Mouse (Mus musculus) forebrain, postnatal 0 days (tissue): ENCODE measurements around the gene Gapdhs. TPM values are rescaled to one million over a fixed set of nuclear protein-coding genes. Genes with fewer than 3 reads are reported as not detected.
A peak's percentile ranks its signal among the peaks of the same experiment; 100 is the strongest.
"Not testable (repeated sequence)": the region's sequence is repeated elsewhere in the genome, so short reads cannot be mapped to it uniquely, and the experiment has no call there.

Experiments
- ATAC-seq: fragments of 200-750 bp; cut with Nextera tagmentation; 2 replicates; pipeline ENCODE4 v1.8.0; 2017; ENCODE audit warnings: mild to moderate bottlenecking, moderate library complexity
- DNase-seq: peaks from one replicate; pipeline ENCODE4 v3.0.0-alpha.2; 2015
- H3K27ac ChIP-seq: fragments of 300-500 bp; sonication (generic); 2 replicates; pipeline ENCODE4 v1.5.1; 2014; ENCODE audit warnings: low read depth, mild to moderate bottlenecking, antibody characterized with exemption, low read length, moderate library complexity, mixed read lengths
- H3K27me3 ChIP-seq: fragments of 300-500 bp; sonication (generic); 2 replicates; pipeline ENCODE4 v1.6.1; 2014; ENCODE audit warnings: mild to moderate bottlenecking, low read length, mixed read lengths; ENCODE audit not compliant: insufficient read depth
- H3K36me3 ChIP-seq: fragments of 300-500 bp; sonication (generic); 2 replicates; pipeline ENCODE4 v1.6.1; 2014; ENCODE audit warnings: mild to moderate bottlenecking, moderate library complexity; ENCODE audit not compliant: insufficient read depth
- H3K4me1 ChIP-seq: fragments of 300-500 bp; sonication (generic); 2 replicates; pipeline ENCODE4 v1.6.1; 2014; ENCODE audit warnings: antibody characterized with exemption; ENCODE audit not compliant: insufficient read depth
- H3K4me2 ChIP-seq: fragments of 300-500 bp; sonication (generic); 2 replicates; pipeline ENCODE4 v1.6.1; 2014; ENCODE audit warnings: low read depth, mild to moderate bottlenecking, moderate library complexity
- H3K4me3 ChIP-seq: fragments of 300-500 bp; sonication (generic); 2 replicates; pipeline ENCODE4 v1.5.1; 2014; ENCODE audit warnings: low read depth, low read length, mixed read lengths
- H3K9ac ChIP-seq: fragments of 300-500 bp; sonication (generic); 2 replicates; pipeline ENCODE4 v1.6.1; 2014; ENCODE audit warnings: mild to moderate bottlenecking
- H3K9me3 ChIP-seq: fragments of 300-500 bp; sonication (generic); 2 replicates; pipeline ENCODE4 v1.6.1; 2016; ENCODE audit warnings: low read length
- CTCF ChIP-seq: sonication (generic); IDR thresholded peaks from 2 replicates; pipeline ENCODE4 v1.5.1; 2016; ENCODE audit warnings: antibody characterized with exemption, control low read depth, low read depth
- WGBS: fragments of 180-500 bp; shearing (Covaris S2); extraction: QIAGEN DNeasy Blood & Tissue Kit; methylation state at CpG from one replicate; pipeline ENCODE4 v1.1.7; 2014; 5-methylcytosine and 5-hydroxymethylcytosine counted together
- polyA plus RNA-seq: library from polyadenylated mRNA; unstranded; fragments of >200 nt; fragmentation: Nextera tagmentation; extraction: Ambion mirVana; gene quantifications from 2 replicates; pipeline ENCODE4 v1.2.1, GENCODE M21; 2015
- total RNA-seq: library from RNA; depleted of rRNA; stranded (reverse); fragments of >200 nt; gene quantifications from 2 replicates; pipeline ENCODE4 v1.2.3, GENCODE M21; 2014; rRNA removed

The Gapdhs gene
- not detected in 2 replicates for total RNA-seq
- 0.15 and 0.65 TPM in 2 replicates for polyA plus RNA-seq

DNA sequence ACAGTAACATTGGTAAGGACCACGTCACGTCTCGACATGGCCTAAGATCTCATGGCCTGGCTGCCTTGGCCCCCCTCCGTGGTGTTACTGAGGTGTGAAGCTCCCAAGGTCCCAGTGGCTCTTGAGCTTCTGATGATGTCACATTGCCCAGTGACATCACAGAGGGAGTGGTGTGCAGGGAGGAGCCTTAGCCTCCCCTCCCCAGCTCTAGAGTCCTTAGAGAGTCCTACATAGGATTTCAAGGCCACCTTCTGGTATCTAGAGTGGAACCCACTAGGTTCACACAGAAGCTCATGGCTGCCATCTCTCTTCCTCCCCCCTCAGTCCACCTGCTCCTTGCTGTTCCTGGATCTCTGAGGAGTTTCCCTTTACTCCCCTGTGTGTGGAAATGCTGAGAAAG, at the start of gene Gapdhs:
Gene Gapdhs, minus strand, starts transcription at position 65 of the 400 bp plus-strand sequence.
- not testable (repeated sequence) for H3K27me3 ChIP-seq, ATAC-seq, H3K4me3 ChIP-seq, H3K9ac ChIP-seq, DNase-seq, H3K36me3 ChIP-seq, H3K9me3 ChIP-seq, H3K4me2 ChIP-seq, H3K4me1 ChIP-seq, H3K27ac ChIP-seq
- WGBS = no CpG with 5 or more reads among the region's 4 CpGs

DNA sequence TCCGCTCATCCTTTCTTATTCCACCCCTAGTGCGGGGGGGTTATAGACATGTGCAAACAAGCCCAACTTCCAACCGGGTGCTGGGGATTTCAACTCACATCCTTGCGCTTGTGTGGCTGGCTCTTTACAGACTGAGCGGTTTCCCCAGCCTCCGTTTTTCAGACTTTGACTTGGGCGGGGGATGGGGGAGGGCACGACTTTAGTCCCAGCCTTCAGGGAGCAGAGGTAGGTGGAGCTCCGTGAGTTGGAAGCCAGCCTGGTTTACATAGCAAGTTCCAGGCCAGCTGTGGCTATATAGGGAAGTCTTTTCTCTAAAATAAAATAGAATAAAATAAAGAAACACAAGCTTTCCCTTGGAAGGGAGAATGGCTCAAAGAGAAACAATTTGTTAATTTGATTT, 48.4 kb upstream of the Gapdhs start:
- Histone ChIP-seq H3K4me3 (no peak overlapping the region), H3K27me3 (no peaks in the 10 kb centered on the region), H3K9me3 (no peaks in the 10 kb centered on the region), H3K4me1 (no peaks in the 10 kb centered on the region), H3K4me2 (no peak overlapping the region), H3K9ac (no peak overlapping the region), H3K27ac (no peak overlapping the region), H3K36me3 (no peaks in the 10 kb centered on the region)
- TF ChIP-seq CTCF = no peak
- ATAC-seq (no peak), DNase-seq (no peak)
- WGBS = 30% methylated on average over 9 of the region's 9 CpGs

DNA sequence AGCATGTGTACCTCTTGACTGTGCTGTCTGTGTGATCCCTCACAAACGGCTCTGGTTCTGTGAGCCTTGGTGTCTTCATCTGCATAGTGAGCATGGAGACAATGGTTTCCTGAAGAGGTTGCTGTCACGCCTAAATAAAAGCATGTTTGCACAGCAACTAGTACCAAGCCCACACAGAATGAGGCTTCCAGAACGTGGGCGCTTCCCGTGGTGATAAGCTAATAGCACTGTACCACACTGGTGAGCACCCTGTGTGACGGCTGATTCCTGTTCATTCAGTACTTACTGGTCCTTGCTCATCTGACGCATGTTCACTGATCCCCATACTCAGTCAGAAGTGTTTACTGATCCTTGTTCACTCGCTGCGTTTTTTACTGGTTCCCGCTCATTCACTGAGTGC, 46.7 kb upstream of the Gapdhs start:
- Histone ChIP-seq H3K9me3 (no peaks in the 10 kb centered on the region), H3K27ac (no peak overlapping the region), H3K4me1 (no peaks in the 10 kb centered on the region), H3K4me2 (no peak overlapping the region), H3K9ac (no peak overlapping the region), H3K4me3 (no peak overlapping the region), H3K27me3 (no peaks in the 10 kb centered on the region), H3K36me3 (no peaks in the 10 kb centered on the region)
- TF ChIP-seq CTCF = no peak
- WGBS = 82% methylated on average over 10 of the region's 10 CpGs
- no peak for ATAC-seq
- no peak for DNase-seq

DNA sequence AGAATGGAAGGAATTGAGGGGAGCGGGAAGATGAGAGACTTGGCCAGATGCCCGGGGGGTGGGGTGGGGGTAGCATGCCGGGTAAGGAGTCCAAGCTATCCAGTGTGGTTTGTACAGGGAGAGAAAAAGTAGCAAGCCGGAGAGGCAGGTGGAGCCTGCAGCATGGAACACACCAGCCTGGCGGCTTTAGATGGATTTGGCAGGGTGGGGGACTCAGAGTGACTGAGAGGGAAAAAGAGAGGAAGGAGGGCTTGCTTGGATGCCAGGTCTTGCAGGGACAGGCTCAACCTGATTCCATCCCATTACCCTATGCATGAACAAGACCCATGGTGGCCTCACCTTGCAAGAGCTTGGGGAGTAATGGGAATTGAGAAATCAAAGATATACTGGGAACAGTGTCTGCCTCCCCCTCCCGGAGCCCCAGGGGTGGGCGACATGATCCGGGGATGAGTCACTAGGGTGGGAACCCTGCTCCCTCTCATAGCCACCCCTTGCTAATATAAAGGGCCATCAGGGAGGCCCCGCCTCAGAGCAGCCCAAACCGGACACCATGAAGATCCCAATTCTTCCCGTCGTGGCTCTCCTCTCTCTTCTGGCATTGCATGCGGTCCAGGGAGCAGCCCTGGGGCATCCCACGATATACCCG, 44.0 kb upstream of the Gapdhs start, which contains the start of gene Krtdap:
Gene Krtdap, plus strand, starts transcription at position 520 of the 646 bp plus-strand sequence.
- 36% methylated on average over 15 of the region's 15 CpGs for WGBS
- no peak for ATAC-seq
- Histone ChIP-seq H3K9ac (no peak within 1 kb of the TSS), H3K4me2 (no peak within 1 kb of the TSS), H3K27me3 (no peaks in the 10 kb centered on the region), H3K27ac (no peak within 1 kb of the TSS), H3K4me1 (no peaks in the 10 kb centered on the region), H3K4me3 (no peak within 1 kb of the TSS), H3K9me3 (no peaks in the 10 kb centered on the region), H3K36me3 (no peaks in the 10 kb centered on the region)
- DNase-seq = no peak
- no peak for TF ChIP-seq CTCF

DNA sequence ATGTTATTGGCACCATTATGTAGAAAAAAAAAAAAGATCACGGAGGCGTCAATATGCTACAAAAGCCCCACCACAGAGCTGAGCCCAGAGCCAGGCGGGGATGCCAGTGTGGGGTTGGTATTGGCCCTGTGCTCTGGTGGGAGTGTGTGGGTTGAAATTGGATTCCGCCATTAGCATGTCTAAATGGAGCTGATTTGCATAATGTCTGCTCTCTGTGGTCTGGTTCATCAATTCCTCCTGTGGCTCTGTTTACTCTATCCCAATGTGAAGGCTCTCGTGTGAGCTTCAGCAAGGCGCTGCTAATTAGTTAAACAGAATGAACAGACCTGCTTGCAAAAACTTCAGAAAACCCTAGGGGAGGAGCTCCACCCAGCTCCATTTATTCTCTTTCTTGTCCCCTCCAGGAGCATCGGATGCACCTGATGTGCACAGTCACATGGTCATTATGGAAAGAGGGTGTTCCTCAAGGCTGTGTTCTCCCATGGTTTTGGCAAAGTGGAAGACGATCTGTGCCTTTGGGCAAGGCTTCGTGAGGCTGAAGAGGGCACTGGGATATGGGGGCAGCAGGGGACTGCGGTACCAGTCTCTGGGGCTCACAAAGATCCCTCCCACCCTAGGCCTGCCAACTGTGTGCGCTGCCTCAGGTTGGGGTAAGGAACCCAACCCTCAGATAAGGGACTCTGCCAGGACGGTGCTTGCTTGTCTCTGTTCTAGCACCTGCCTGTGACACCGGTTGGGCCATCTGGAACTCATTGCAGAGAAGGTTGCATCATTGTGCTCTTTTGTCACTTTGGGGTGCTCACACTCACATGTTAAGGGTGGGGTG, 42.5 kb upstream of the Gapdhs start:
- Histone ChIP-seq H3K27ac (no peak overlapping the region), H3K4me1 (no peaks in the 10 kb centered on the region), H3K9ac (no peak overlapping the region), H3K36me3 (no peaks in the 10 kb centered on the region), H3K4me2 (no peak overlapping the region), H3K4me3 (no peak overlapping the region), H3K9me3 (no peaks in the 10 kb centered on the region), H3K27me3 (no peaks in the 10 kb centered on the region)
- no peak for TF ChIP-seq CTCF
- DNase-seq = peak; percentile 34
- WGBS = 38% methylated on average over 13 of the region's 13 CpGs
- ATAC-seq = peak; percentile 86

DNA sequence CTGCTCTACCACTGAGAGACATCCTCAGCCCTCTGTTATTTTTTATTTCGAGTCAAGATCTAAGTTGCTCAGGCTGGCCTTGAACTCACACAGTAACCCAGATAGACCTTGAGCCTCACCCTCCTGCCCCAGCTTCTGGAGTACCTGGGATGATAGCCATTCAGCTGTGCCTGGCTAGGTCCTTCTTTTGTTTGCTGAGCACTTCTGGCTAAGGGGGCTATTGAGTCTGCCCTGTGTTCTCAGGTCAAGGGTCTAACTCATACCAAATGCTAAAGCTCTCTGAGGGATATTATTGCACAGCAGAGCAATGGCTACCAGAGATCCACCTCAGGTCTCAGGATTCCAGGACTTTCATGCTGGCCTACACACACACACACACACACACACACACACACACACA, 41.7 kb upstream of the Gapdhs start:
- H3K27ac ChIP-seq = no peak overlapping the region
- H3K9ac ChIP-seq = no peak overlapping the region
- 78% methylated on average over 1 of the region's 1 CpGs for WGBS
- no peak overlapping the region for H3K4me2 ChIP-seq
- no peaks in the 10 kb centered on the region for H3K36me3 ChIP-seq
- no peak for DNase-seq
- no peak for ATAC-seq
- TF ChIP-seq CTCF = no peak
- no peaks in the 10 kb centered on the region for H3K9me3 ChIP-seq
- no peaks in the 10 kb centered on the region for H3K4me1 ChIP-seq
- H3K4me3 ChIP-seq = no peak overlapping the region
- no peaks in the 10 kb centered on the region for H3K27me3 ChIP-seq

DNA sequence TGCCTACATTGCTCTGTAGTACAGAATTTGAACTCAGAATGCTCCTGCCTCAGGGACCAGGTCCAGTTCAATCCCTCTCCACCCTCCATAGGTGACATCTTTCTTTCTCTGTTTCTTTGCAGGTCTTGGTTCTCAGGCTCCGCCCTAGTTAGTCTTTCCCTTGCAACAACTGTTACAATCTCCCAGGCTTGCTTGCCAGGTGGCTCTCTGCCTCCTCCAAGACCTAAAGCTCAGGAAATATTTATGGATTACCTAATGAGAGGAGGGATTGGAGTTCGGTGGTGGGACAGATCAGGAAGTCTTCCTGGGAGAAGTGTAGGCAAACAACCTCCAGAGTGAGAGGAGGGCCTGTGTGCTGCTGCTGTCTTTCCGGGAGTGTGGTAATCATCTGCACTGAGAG, 39.2 kb upstream of the Gapdhs start:
- Histone ChIP-seq H3K4me3 (no peak overlapping the region), H3K9me3 (no peaks in the 10 kb centered on the region), H3K27ac (no peak overlapping the region), H3K36me3 (no peaks in the 10 kb centered on the region), H3K4me2 (no peak overlapping the region), H3K4me1 (no peaks in the 10 kb centered on the region), H3K9ac (no peak overlapping the region), H3K27me3 (no peaks in the 10 kb centered on the region)
- no peak for ATAC-seq
- WGBS = 84% methylated on average over 3 of the region's 3 CpGs
- no peak for DNase-seq
- TF ChIP-seq CTCF = no peak
